Mouse (Mus musculus) T-cell, adult 66 days (primary cell): ENCODE data around the gene Gm13103. TPM values are rescaled to one million over a fixed set of nuclear protein-coding genes. Genes with fewer than 3 reads are reported as not detected.

Source experiments
- total RNA-seq, 2 experiments: library from RNA; stranded (reverse); gene quantifications; 3 replicates in 1 of 2; 4 replicates in 1 of 2; pipeline ENCODE4 v1.2.4; 2023

Gene Gm13103
- total RNA-seq: not detected

GRCm38 (mm10) chr4:143846197-143846596 lies at the start of gene Gm13103:
Gm13103 (plus strand) TSS chr4:143846497.

GRCm38 (mm10) chr4:143815993-143816392 lies 30.3 kb upstream of the Gm13103 start, which contains the start of gene Gm13084:
Gm13084 (minus strand) TSS chr4:143816093.

GRCm38 (mm10) chr4:143900280-143900679 lies 54.0 kb downstream of the Gm13103 start, which contains the start of gene Pramef6:
Pramef6 (minus strand) TSS chr4:143900380.

Other genes with a start within 250 kb of the Gm13103 start
- not detected for gene Gm13083, start 231.5 kb upstream of the Gm13103 start, total RNA-seq
- gene Gm13088, start 189.3 kb upstream of the Gm13103 start, total RNA-seq: not detected
- gene Gm13089, start 143.8 kb upstream of the Gm13103 start, total RNA-seq: not detected
- not detected for gene Gm13078, start 127.0 kb upstream of the Gm13103 start, total RNA-seq
- not detected for gene Gm13023, start 57.1 kb upstream of the Gm13103 start, total RNA-seq
- not detected for gene Gm13084, start 30.4 kb upstream of the Gm13103 start, total RNA-seq
- gene Pramef6, start 53.9 kb downstream of the Gm13103 start, total RNA-seq: not detected
- gene Pramef25, start 104.5 kb downstream of the Gm13103 start, total RNA-seq: not detected
- gene Gm13101, start 120.5 kb downstream of the Gm13103 start, total RNA-seq: not detected
- not detected for gene Pramef17, start 147.9 kb downstream of the Gm13103 start, total RNA-seq
- not detected for gene Pramel4, start 212.6 kb downstream of the Gm13103 start, total RNA-seq